Mouse (Mus musculus) stomach, postnatal 0 days (tissue): ENCODE measurements at regions not wholly inside any gene's neighbourhood (a gene's known extent, or its start where the extent isn't known, plus 50 kb on each side); places are given as distances from the start of the nearest gene placed in this dataset.

Experiments used
- CTCF ChIP-seq: IDR thresholded peaks from 2 replicates; pipeline ENCODE4 v1.5.1; 2016; ENCODE audit warnings: antibody characterized with exemption, low read depth, mild to moderate bottlenecking, moderate library complexity
- EP300 ChIP-seq: optimal IDR thresholded peaks from 2 replicates; pipeline ENCODE3; 2016; ENCODE audit warnings: antibody characterized with exemption

- no peak for TF ChIP-seq EP300
- no peak for TF ChIP-seq CTCF
Measured at GRCm38 (mm10) chr13:107485400-107486017, 463.6 kb upstream of the Kif2a start.
